Mouse (Mus musculus) left cerebral cortex, adult 9 months (tissue): ENCODE results near the gene Tusc2.
"Not testable (repeated sequence)": the region's sequence is repeated elsewhere in the genome, so short reads cannot be mapped to it uniquely, and the experiment has no call there.

Source experiments
- DNase-seq, 2 experiments: peaks; one replicate each; pipeline ENCODE4 v3.0.0; 2022; ENCODE audit warnings: low spot score in 2 of 2

The Tusc2 gene

DNA sequence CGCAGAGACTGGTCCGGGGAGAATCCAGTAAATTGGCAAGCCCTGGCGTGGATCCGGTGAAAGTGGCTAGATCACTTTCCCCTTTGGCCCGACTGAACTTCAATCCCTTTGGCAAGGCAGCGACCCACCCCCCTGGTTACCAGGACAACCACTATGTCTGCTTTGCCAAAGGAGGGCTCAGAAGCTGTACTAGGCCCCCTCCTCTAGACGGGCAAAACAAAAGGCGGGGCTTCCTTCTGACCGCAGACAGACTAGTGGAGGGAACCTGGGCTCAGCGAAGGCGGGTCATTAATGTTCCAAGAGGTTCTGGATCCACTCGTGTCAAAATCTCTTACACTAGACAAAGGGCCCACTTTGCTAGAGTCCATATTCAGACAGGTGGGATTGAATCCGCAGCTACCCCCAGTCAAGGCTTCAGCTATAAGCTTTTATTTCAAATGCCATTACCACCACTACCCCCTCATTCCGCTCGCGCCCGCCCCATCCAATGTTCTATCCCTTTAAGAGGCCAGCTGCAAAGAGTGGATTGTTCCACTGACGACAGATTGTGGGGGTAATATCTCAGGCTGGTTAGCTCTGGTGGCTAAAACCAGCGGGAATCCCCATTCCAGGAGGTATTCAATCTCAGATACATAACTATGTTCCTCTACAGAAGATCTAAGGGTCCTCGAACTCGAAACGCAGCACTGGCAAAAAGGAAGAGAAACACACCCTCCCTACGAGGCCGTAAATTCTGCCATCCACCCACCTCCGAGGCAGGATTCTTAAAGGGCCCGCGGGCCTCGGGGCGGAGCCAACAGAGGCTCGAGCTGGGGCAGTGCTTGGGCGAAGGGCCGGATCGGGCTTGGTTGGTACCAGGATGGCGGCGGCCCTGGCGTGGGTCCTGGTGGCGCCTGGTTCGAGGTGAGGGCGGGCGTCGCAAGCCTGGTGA lies 5.5 kb downstream of the Tusc2 start:
- peak in 1 of 2 experiments; percentile 82 for DNase-seq

GRCm38 (mm10) chr9:107569270-107569669 lies 6.2 kb downstream of the Tusc2 start:
- no peak for DNase-seq

GRCm38 (mm10) chr9:107570016-107570415 lies 7.0 kb downstream of the Tusc2 start:
- no peak for DNase-seq

- DNase-seq: no peak
These were observed 7.8 kb downstream of the Tusc2 start for GRCm38 (mm10) chr9:107570845-107571244.

- DNase-seq: no peak
These were observed 8.7 kb downstream of the Tusc2 start for GRCm38 (mm10) chr9:107571534-107572326.

GRCm38 (mm10) chr9:107572327-107572662 lies 9.2 kb downstream of the Tusc2 start:
- no peak for DNase-seq

DNA sequence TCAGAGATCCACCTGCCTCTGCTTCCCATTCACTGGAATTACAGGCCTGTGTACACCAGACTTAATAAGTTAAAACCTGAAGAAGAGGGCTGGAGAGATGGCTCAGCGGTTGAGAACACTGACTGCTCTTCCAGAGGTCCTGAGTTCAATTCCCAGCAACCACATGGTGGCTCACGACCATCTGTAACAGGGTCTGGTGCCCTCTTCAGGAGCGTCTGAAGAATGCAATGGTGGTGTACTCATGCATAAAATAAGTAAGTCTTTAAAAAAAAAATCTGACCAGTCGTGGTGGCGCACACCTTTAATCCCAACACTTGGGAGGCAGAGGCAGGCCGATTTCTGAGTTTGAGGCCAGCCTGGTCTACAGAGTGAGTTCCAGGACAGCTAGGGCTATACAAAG lies 10.7 kb downstream of the Tusc2 start:
- DNase-seq: not testable (repeated sequence)

- no peak for DNase-seq
These were observed 12.7 kb downstream of the Tusc2 start for GRCm38 (mm10) chr9:107575579-107576356.

- no peak for DNase-seq
These were observed 13.5 kb downstream of the Tusc2 start, which contains the start of gene Hyal1 for GRCm38 (mm10) chr9:107576357-107577107. Gene Hyal1, plus strand, starts transcription at chr9:107576927.

DNA sequence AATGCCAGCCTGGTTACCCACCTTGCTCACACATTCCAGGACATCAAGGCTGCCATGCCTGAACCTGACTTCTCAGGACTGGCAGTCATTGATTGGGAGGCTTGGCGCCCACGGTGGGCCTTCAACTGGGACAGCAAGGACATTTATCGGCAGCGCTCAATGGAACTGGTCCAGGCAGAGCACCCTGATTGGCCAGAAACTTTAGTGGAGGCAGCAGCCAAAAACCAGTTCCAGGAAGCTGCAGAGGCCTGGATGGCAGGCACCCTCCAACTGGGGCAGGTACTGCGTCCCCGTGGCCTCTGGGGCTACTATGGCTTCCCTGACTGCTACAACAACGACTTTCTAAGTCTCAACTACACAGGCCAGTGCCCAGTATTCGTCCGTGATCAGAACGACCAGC lies 14.8 kb downstream of the Tusc2 start:
- no peak for DNase-seq

- DNase-seq: no peak
These were observed 15.5 kb downstream of the Tusc2 start, which contains the start of gene Naa80 for GRCm38 (mm10) chr9:107578587-107578986. Gene Naa80, plus strand, starts transcription at chr9:107578887.

GRCm38 (mm10) chr9:107579023-107579900 lies 16.2 kb downstream of the Tusc2 start:
- DNase-seq: no peak

- DNase-seq: peak; percentile 81 to 90
These were observed 17.7 kb downstream of the Tusc2 start, which contains the start of gene Hyal3 for GRCm38 (mm10) chr9:107580501-107581317. Gene Hyal3, plus strand, starts transcription at chr9:107580818.

DNA sequence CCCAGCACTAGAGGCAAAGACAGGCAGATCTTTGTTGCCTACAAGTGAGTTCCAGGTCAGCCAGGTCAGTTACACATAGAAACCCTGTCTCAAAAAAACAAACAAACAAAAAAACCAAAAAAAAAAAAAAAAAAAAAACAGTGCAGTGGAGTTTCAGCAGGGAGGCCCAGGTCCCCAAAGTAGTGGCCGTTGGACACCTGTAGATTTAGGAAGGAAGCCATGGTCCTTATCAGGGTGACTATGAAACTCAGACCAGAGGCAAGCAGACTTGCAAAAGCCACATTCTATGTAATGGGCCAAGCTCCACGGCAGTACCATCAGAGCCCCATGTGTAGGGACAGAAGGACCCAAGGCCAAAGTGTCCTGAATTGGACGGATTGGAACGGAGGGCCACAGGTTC lies 18.5 kb downstream of the Tusc2 start:
- DNase-seq: no peak

GRCm38 (mm10) chr9:107582509-107583062 lies 19.5 kb downstream of the Tusc2 start:
- no peak for DNase-seq

DNA sequence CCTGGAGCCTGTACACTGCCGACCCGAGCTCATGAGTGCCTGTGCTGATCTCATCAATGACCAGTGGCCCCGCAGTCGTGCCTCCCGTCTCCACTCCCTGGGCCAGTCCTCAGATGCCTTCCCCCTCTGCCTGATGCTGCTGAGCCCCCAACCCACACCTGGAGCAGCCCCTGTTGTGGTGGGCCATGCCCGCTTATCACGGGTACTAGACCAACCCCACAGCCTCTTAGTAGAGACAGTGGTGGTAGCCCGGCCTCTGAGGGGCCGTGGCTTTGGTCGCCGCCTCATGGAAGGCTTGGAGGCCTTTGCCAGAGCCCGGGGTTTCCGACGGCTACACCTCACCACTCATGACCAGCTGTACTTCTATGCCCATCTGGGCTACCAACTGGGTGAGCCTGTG lies 20.1 kb downstream of the Tusc2 start:
- DNase-seq: no peak

- no peak for DNase-seq
These were observed 23.4 kb downstream of the Tusc2 start for GRCm38 (mm10) chr9:107586504-107586903.

- DNase-seq: peak; percentile 98 to 99
These were observed 24.1 kb downstream of the Tusc2 start, which contains the start of gene Ifrd2 for GRCm38 (mm10) chr9:107586974-107587832. Gene Ifrd2, plus strand, starts transcription at chr9:107587642.
